8 mouse cellular contexts compared by ENCODE assay signal in the genomic region with DNA sequence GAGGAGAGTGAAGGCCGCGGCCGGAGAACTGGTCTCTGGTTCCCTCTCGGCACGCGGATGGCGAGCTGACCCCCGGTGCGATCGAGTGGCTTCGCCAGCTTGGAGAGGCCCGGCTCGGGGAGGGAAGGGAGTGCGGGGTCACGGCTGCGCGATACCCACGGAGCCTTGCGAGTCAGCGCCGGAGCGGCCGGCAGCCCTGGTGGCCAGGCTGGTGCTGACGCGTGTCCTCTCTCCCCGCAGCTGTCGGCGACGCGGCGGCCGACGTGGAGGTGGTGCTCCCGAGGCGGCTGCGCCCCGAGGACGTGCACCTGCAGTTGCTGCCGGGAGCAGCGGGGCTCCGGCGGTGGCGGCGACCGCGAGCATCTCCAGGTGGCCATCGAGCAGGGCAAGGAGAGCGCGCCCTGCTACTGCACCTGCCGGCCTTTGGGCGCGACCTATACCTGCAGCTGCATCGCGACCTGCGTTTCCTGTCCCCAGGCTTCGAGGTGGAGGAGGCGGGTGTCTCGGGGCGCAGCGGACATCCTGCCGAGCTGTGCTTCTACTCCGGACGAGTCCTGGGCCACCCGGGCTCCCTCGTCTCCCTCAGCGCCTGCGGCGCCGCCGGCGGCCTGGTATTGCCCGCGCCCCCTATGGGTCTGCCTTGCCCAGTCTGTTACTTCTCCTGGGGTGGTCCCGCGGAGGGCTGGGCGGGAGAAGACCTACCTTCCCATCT. TPM values are rescaled to one million over a fixed set of nuclear protein-coding genes. Genes with fewer than 3 reads are reported as not detected.
DNase-seq lines count a peak whose midpoint lies in the region; ATAC-seq lines count a peak whose summit lies in the region.

No protein-coding gene starts in this region.

- H3K9ac ChIP-seq in forebrain, embryonic 16.5 days (replicated peaks; ENCODE audit: low read depth, low read length) = peak overlapping the region; percentile 70
- H3K9ac ChIP-seq in intestine, embryonic 14.5 days (ENCODE audit: low read length) = peak overlapping the region; percentile 59
- peak overlapping the region; percentile 65 for H3K9ac ChIP-seq in limb, embryonic 15.5 days
- peak overlapping the region; percentile 69 for H3K9ac ChIP-seq in midbrain, embryonic 14.5 days (replicated peaks; ENCODE audit: low read length)
- peak overlapping the region; percentile 4 for H3K9ac ChIP-seq in stomach, embryonic 15.5 days

- WGBS in forebrain, embryonic 16.5 days = under 1% methylated on average over 66 of the region's 76 CpGs
- under 1% methylated on average over 71 of the region's 76 CpGs for WGBS in intestine, embryonic 14.5 days
- under 1% methylated on average over 71 of the region's 76 CpGs for WGBS in limb, embryonic 15.5 days
- WGBS in midbrain, embryonic 14.5 days = under 1% methylated on average over 68 of the region's 76 CpGs
- under 1% methylated on average over 67 of the region's 76 CpGs for WGBS in stomach, embryonic 15.5 days

- H3K4me3 ChIP-seq in forebrain, embryonic 16.5 days (replicated peaks; ENCODE audit: low read length) = peak overlapping the region; percentile 72
- H3K4me3 ChIP-seq in intestine, embryonic 14.5 days (ENCODE audit: low read depth, low read length) = peak overlapping the region; percentile 61
- H3K4me3 ChIP-seq in limb, embryonic 15.5 days = peak overlapping the region; percentile 67
- peak overlapping the region; percentile 62 for H3K4me3 ChIP-seq in midbrain, embryonic 14.5 days (replicated peaks; ENCODE audit: low read depth, low read length)
- peak overlapping the region; percentile 56 for H3K4me3 ChIP-seq in stomach, embryonic 15.5 days (replicated peaks)

- H3K27ac ChIP-seq in forebrain, embryonic 16.5 days (ENCODE audit: low read length) = peak overlapping the region; percentile 39; the same call in 1 of the 2 replicates
- H3K27ac ChIP-seq in intestine, embryonic 14.5 days (ENCODE audit: low read depth) = peak overlapping the region; percentile 47; the same call in 1 of the 2 replicates
- H3K27ac ChIP-seq in limb, embryonic 15.5 days = peak overlapping the region; percentile 77
- H3K27ac ChIP-seq in midbrain, embryonic 14.5 days (replicated peaks; ENCODE audit: low read depth, low read length) = peak overlapping the region; percentile 63
- H3K27ac ChIP-seq in stomach, embryonic 15.5 days = peak overlapping the region; percentile 72

- peaks cover 24% of the 10 kb centered on the region for H3K4me1 ChIP-seq in forebrain, embryonic 16.5 days (replicated peaks; ENCODE audit: control insufficient read depth, insufficient read depth, low read length)
- peaks cover 27% of the 10 kb centered on the region for H3K4me1 ChIP-seq in intestine, embryonic 14.5 days (replicated peaks; ENCODE audit: control insufficient read depth, insufficient read depth, low read length)
- peaks cover 36% of the 10 kb centered on the region for H3K4me1 ChIP-seq in limb, embryonic 15.5 days
- H3K4me1 ChIP-seq in midbrain, embryonic 14.5 days (ENCODE audit: control insufficient read depth, insufficient read depth, low read length) = peaks cover 8% of the 10 kb centered on the region; the same call in 1 of the 2 replicates
- H3K4me1 ChIP-seq in stomach, embryonic 15.5 days = peaks cover 26% of the 10 kb centered on the region

- DNase-seq in cerebellum, adult 18-20 months = peak; percentile 39 to 45
- peak; percentile 49 to 60 for DNase-seq in adrenal gland, postnatal 36 days
- peak; percentile 89 for DNase-seq in intestine, embryonic 14.5 days (ENCODE audit: low spot score)
- DNase-seq in midbrain, embryonic 14.5 days = peak; percentile 78

- ATAC-seq in cerebellum, adult (ENCODE audit: insufficient number of reproducible peaks, low FRiP score, low TSS enrichment) = no peak; the same call in 1 of the 2 replicates
- peak; percentile 29 for ATAC-seq in forebrain, embryonic 16.5 days
- ATAC-seq in intestine, embryonic 14.5 days (replicated peaks; ENCODE audit: low FRiP score, low TSS enrichment, low read depth) = peak; percentile 44
- no peak for ATAC-seq in limb, embryonic 15.5 days (ENCODE audit: insufficient number of reproducible peaks, low FRiP score, low TSS enrichment, low read depth)
- peak; percentile 63 for ATAC-seq in midbrain, embryonic 14.5 days (ENCODE audit: low FRiP score, low TSS enrichment)
- 0 out of 2 replicates have a peak, but pooled peaks have one; percentile 8 for ATAC-seq in stomach, embryonic 15.5 days (ENCODE audit: insufficient read depth, low FRiP score, low read depth)

- no peaks in the 10 kb centered on the region for H3K36me3 ChIP-seq in forebrain, embryonic 16.5 days (ENCODE audit: control insufficient read depth, insufficient read depth)
- H3K36me3 ChIP-seq in intestine, embryonic 14.5 days (ENCODE audit: control insufficient read depth, insufficient read depth, low read length) = no peaks in the 10 kb centered on the region
- no peaks in the 10 kb centered on the region for H3K36me3 ChIP-seq in limb, embryonic 15.5 days
- H3K36me3 ChIP-seq in midbrain, embryonic 14.5 days (ENCODE audit: control insufficient read depth, insufficient read depth, low read length) = no peaks in the 10 kb centered on the region
- no peaks in the 10 kb centered on the region for H3K36me3 ChIP-seq in stomach, embryonic 15.5 days

- H3K9me3 ChIP-seq in forebrain, embryonic 16.5 days (ENCODE audit: control insufficient read depth, low read length) = no peaks in the 10 kb centered on the region
- no peaks in the 10 kb centered on the region for H3K9me3 ChIP-seq in intestine, embryonic 14.5 days (ENCODE audit: control insufficient read depth, low read length)
- no peaks in the 10 kb centered on the region for H3K9me3 ChIP-seq in limb, embryonic 15.5 days
- H3K9me3 ChIP-seq in midbrain, embryonic 14.5 days (ENCODE audit: control insufficient read depth, low read length) = no peaks in the 10 kb centered on the region
- no peaks in the 10 kb centered on the region for H3K9me3 ChIP-seq in stomach, embryonic 15.5 days

- H3K4me2 ChIP-seq in forebrain, embryonic 16.5 days (ENCODE audit: low read length) = peak overlapping the region; percentile 100
- H3K4me2 ChIP-seq in intestine, embryonic 14.5 days (ENCODE audit: low read length) = peak overlapping the region; percentile 100
- peak overlapping the region; percentile 100 for H3K4me2 ChIP-seq in limb, embryonic 15.5 days
- peak overlapping the region; percentile 100 for H3K4me2 ChIP-seq in midbrain, embryonic 14.5 days (ENCODE audit: low read length)
- H3K4me2 ChIP-seq in stomach, embryonic 15.5 days = peak overlapping the region; percentile 97

- no peaks in the 10 kb centered on the region for H3K27me3 ChIP-seq in forebrain, embryonic 16.5 days (replicated peaks; ENCODE audit: control insufficient read depth, insufficient read depth, low read length)
- H3K27me3 ChIP-seq in intestine, embryonic 14.5 days (replicated peaks; ENCODE audit: control insufficient read depth, insufficient read depth, low read length) = no peaks in the 10 kb centered on the region
- no peaks in the 10 kb centered on the region; the same call in 1 of the 2 replicates for H3K27me3 ChIP-seq in limb, embryonic 15.5 days
- peaks cover 11% of the 10 kb centered on the region for H3K27me3 ChIP-seq in midbrain, embryonic 14.5 days (ENCODE audit: control insufficient read depth, insufficient read depth, low read length)
- H3K27me3 ChIP-seq in stomach, embryonic 15.5 days (replicated peaks) = no peaks in the 10 kb centered on the region

RNA-seq across cellular contexts. Expression of a gene that starts 0.6 kb away (rescaled TPM):
- 1 to 10 TPM; 2.5 to 4.1 TPM for total RNA-seq in adrenal gland, postnatal 36 days (2021)
- polyA plus RNA-seq in forebrain, embryonic 16.5 days (2015; fragmentation: Nextera tagmentation; extraction: Ambion mirVana) = 2.0 and 3.7 TPM in 2 replicates
- polyA plus RNA-seq in intestine, embryonic 14.5 days (2014; fragmentation: Nextera tagmentation; extraction: Ambion mirVana) = 4.5 and 6.7 TPM in 2 replicates
- polyA plus RNA-seq in limb, embryonic 15.5 days (2015; fragmentation: Nextera tagmentation; extraction: Ambion mirVana) = 13.5 and 13.7 TPM in 2 replicates
- polyA plus RNA-seq in midbrain, embryonic 14.5 days (2014; fragmentation: Nextera tagmentation; extraction: Ambion mirVana) = 2.6 and 2.8 TPM in 2 replicates
- 5.2 and 5.6 TPM in 2 replicates for polyA plus RNA-seq in stomach, embryonic 15.5 days (2015; fragmentation: Nextera tagmentation; extraction: Ambion mirVana)

Comparison
In these comparisons a context has a peak if more than half of its experiments do, and no peak if none do; other contexts are left out.
1. ATAC-seq: peak in forebrain, embryonic 16.5 days (single experiment), intestine, embryonic 14.5 days (single experiment), midbrain, embryonic 14.5 days (single experiment) and stomach, embryonic 15.5 days (single experiment); none in cerebellum, adult (single experiment) and limb, embryonic 15.5 days (single experiment).
2. H3K9ac ChIP-seq: peak in every context shown above with its lines; median percentile 70 in forebrain, embryonic 16.5 days; 69 in midbrain, embryonic 14.5 days; 65 in limb, embryonic 15.5 days; 59 in intestine, embryonic 14.5 days; 4 in stomach, embryonic 15.5 days.
3. Peak in every context shown above with its lines, with median percentiles within 50 percentile points of each other: DNase-seq, H3K27ac ChIP-seq, H3K4me2 ChIP-seq and H3K4me3 ChIP-seq.